Mouse (Mus musculus) neural tube, embryonic 11.5 days (tissue): Measurements from ENCODE around the gene Spa17. TPM values are rescaled to one million over a fixed set of nuclear protein-coding genes. Genes with fewer than 3 reads are reported as not detected.
A peak's percentile ranks its signal among the peaks of the same experiment; 100 is the strongest.

ENCODE experiments used
- ATAC-seq: fragments of 200-750 bp; cut with Nextera tagmentation; 2 replicates; pipeline ENCODE4 v1.8.0; 2017; ENCODE audit warnings: moderate number of reproducible peaks, mild to moderate bottlenecking, moderate TSS enrichment, moderate library complexity; ENCODE audit not compliant: insufficient read depth, low FRiP score, low TSS enrichment
- DNase-seq: peaks from one replicate; pipeline ENCODE4 v3.0.0-alpha.2; 2015; ENCODE audit warnings: low spot score
- H3K27ac ChIP-seq: fragments of 300-500 bp; sonication (generic); 2 replicates; pipeline ENCODE4 v1.5.1; 2014; ENCODE audit warnings: low read depth, mild to moderate bottlenecking, low read length
- H3K27me3 ChIP-seq: fragments of 300-500 bp; sonication (generic); 2 replicates; pipeline ENCODE4 v1.6.1; 2014; ENCODE audit warnings: mild to moderate bottlenecking, low read length, mixed read lengths; ENCODE audit not compliant: control insufficient read depth, insufficient read depth
- H3K36me3 ChIP-seq: fragments of 300-500 bp; sonication (generic); 2 replicates; pipeline ENCODE4 v1.6.1; 2014; ENCODE audit warnings: mild to moderate bottlenecking, low read length, moderate library complexity, mixed read lengths; ENCODE audit not compliant: control insufficient read depth, insufficient read depth
- H3K4me1 ChIP-seq: fragments of 300-500 bp; sonication (generic); 2 replicates; pipeline ENCODE4 v1.6.1; 2014; ENCODE audit warnings: low read length, mixed read lengths; ENCODE audit not compliant: control insufficient read depth, insufficient read depth
- H3K4me2 ChIP-seq: fragments of 300-500 bp; sonication (generic); 2 replicates; pipeline ENCODE4 v1.6.1; 2014; ENCODE audit warnings: low read depth, mild to moderate bottlenecking, moderate library complexity
- H3K4me3 ChIP-seq: fragments of 300-500 bp; sonication (generic); 2 replicates; pipeline ENCODE4 v1.5.1; 2014; ENCODE audit warnings: low read depth, low read length
- H3K9ac ChIP-seq: fragments of 300-500 bp; sonication (generic); 2 replicates; pipeline ENCODE4 v1.6.1; 2014; ENCODE audit warnings: mild to moderate bottlenecking, low read length
- H3K9me3 ChIP-seq: fragments of 300-500 bp; sonication (generic); 2 replicates; pipeline ENCODE4 v1.6.1; 2016; ENCODE audit warnings: low read length; ENCODE audit not compliant: control insufficient read depth
- WGBS: fragments of 180-500 bp; shearing (Covaris S2); extraction: QIAGEN DNeasy Blood & Tissue Kit; methylation state at CpG from one replicate; pipeline ENCODE4 v1.1.7; 2014; 5-methylcytosine and 5-hydroxymethylcytosine counted together
- polyA plus RNA-seq: library from polyadenylated mRNA; unstranded; fragments of >200 nt; fragmentation: Nextera tagmentation; extraction: Ambion mirVana; gene quantifications from 2 replicates; pipeline ENCODE4 v1.2.1, GENCODE M21; 2014

Gene Spa17
- polyA plus RNA-seq, 1 experiment from 2014 or later, result 13.3 TPM

- no peak for DNase-seq
- Histone ChIP-seq H3K4me2 (no peak overlapping the region), H3K9ac (no peak overlapping the region), H3K27me3 (no peaks in the 10 kb centered on the region), H3K4me1 (no peaks in the 10 kb centered on the region), H3K4me3 (no peak overlapping the region), H3K27ac (no peak overlapping the region), H3K36me3 (no peaks in the 10 kb centered on the region), H3K9me3 (no peaks in the 10 kb centered on the region)
- 91% methylated on average over 4 of the region's 4 CpGs for WGBS
- ATAC-seq, result no peak
These were observed 23.1 kb downstream of the Spa17 start for GRCm38 (mm10) chr9:37590381-37590780.

DNA sequence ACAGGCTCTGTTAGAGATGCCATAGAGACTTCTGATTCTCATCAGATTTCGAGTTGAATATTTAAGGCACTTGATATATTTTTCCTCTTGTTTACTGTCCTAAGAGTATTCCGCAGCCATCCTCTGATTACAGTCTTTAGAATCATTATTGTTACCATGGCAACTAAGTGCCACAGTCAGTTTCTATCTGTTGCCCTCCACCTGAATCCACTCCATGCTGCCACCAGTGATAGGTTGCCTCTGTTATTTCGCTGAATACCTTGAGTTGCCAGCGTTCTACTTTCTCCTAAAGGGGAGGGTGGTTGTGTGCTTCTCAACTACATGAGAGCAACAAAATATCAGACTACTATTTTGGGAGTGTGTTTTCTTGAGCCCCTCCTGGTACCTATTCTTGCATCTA is 26.8 kb downstream of the Spa17 start:
- Histone ChIP-seq H3K4me1 (no peaks in the 10 kb centered on the region), H3K27ac (no peak overlapping the region), H3K27me3 (no peaks in the 10 kb centered on the region), H3K9ac (no peak overlapping the region), H3K4me2 (no peak overlapping the region), H3K4me3 (no peak overlapping the region), H3K9me3 (no peaks in the 10 kb centered on the region), H3K36me3 (no peaks in the 10 kb centered on the region)
- no peak for ATAC-seq
- DNase-seq, result no peak
- 81% methylated on average over 4 of the region's 4 CpGs for WGBS

DNA sequence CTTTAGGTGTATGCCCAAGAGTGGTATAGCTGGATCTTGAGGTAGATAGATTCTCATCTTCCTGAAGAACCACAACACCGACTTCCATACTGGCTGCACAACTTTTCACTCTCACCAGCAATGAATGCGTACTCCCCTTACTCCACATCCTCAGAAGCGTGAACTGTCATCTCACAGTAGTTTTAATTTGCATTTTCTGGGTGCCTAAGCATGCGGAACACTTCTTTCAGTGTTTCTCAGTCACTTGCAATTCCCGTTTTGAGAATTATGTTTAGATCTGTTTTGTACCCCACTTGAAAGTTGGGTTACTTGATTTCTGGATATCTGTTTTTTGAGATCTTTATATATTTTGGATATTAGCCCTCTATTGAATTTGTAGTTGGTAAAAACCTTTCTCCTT is 29.9 kb downstream of the Spa17 start:
- H3K9ac ChIP-seq, result no peak overlapping the region
- H3K9me3 ChIP-seq, result no peaks in the 10 kb centered on the region
- ATAC-seq (no peak), DNase-seq (no peak)
- no peak overlapping the region for H3K4me3 ChIP-seq
- 87% methylated on average over 5 of the region's 5 CpGs for WGBS
- H3K27me3 ChIP-seq, result no peaks in the 10 kb centered on the region
- no peaks in the 10 kb centered on the region for H3K4me1 ChIP-seq
- no peak overlapping the region for H3K4me2 ChIP-seq
- no peaks in the 10 kb centered on the region for H3K36me3 ChIP-seq
- no peak overlapping the region for H3K27ac ChIP-seq

- Histone ChIP-seq H3K4me2 (no peak overlapping the region), H3K4me1 (0 out of 2 replicates have a peak, but pooled peaks cover 3% of the 10 kb centered on the region), H3K27ac (no peak overlapping the region), H3K27me3 (no peaks in the 10 kb centered on the region), H3K4me3 (no peak overlapping the region), H3K9ac (no peak overlapping the region), H3K36me3 (no peaks in the 10 kb centered on the region), H3K9me3 (no peaks in the 10 kb centered on the region)
- WGBS, result 30% methylated on average over 14 of the region's 14 CpGs
- peak; percentile 15 for DNase-seq
- peak; percentile 68; the same call in 1 of the 2 replicates for ATAC-seq
These were observed 37.0 kb downstream of the Spa17 start for GRCm38 (mm10) chr9:37576436-37576930.

DNA sequence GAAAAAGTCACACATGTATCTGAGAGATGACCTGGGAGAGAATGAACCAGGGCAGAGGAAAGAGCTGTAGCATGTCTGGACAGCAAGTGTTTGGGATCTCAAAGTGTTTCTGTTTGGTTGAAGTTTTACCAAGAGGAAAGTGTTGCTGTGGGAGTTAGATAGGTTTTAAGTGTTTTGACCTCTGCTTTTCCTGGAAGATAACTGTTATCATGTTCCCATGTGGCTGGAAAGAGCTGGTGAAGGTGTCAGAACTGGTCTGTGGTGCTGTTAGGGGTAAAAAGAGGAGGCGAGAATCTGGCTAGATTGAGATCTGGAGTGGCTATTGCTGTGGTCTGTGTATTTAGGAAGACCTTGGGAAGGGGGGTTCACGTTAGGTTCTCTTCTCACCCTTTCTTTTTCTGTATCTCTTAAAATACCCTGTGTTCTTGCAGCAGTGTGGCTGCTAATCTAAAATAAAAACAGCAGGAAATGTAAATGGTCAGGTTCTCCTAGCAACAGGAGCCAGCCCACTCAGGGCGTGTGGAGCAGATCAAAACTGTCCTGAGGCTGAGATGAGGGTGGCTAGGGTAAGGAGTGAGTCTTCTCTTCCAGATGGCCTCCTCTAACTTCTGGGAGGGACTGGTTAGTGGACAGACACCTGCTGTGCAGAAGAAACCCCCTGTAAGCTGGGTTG is 41.2 kb downstream of the Spa17 start:
- H3K27me3 ChIP-seq, result no peaks in the 10 kb centered on the region
- WGBS, result 71% methylated on average over 3 of the region's 3 CpGs

DNA sequence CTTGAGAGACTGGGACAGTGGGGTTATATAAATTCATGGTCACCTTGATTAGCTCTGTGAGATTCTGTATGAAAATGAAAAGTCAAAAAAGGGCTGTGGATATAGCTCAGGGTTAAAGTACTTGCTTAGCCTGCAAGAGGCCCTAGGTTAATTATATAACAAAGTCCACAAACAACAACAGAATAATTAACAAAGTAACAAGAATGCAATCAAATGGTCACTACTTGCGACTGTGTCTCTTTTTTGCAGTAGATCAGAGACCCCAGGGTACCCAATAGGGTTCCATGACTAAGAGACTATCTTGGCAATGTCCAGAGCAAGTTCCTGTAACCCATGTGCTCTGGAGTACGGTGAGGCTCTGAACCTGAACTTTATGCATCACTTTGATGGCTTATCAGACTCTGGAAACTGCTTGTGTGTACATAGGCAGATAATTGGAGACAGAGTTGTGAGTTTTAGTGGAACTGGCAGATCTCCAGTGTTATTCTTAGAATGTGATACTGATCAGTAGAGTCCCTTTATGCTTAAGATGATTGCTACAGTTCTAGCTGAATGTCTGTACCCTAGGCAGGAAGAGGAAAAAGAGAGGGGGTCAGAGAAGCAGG is 44.2 kb downstream of the Spa17 start:
- WGBS, result 86% methylated on average over 2 of the region's 2 CpGs
- H3K4me2 ChIP-seq, result no peak overlapping the region
- DNase-seq (no peak), ATAC-seq (no peak)
- H3K27ac ChIP-seq, result no peak overlapping the region
- no peak overlapping the region for H3K9ac ChIP-seq
- H3K9me3 ChIP-seq, result no peaks in the 10 kb centered on the region
- no peaks in the 10 kb centered on the region for H3K36me3 ChIP-seq
- H3K4me3 ChIP-seq, result no peak overlapping the region
- H3K4me1 ChIP-seq, result no peaks in the 10 kb centered on the region
- no peaks in the 10 kb centered on the region for H3K27me3 ChIP-seq

More for the DNA sequence above, 41.2 kb downstream of the Spa17 start:
- Histone ChIP-seq H3K4me3 (no peak overlapping the region), H3K4me1 (0 out of 2 replicates have a peak, but pooled peaks cover 3% of the 10 kb centered on the region), H3K36me3 (no peaks in the 10 kb centered on the region), H3K9ac (no peak overlapping the region), H3K9me3 (no peaks in the 10 kb centered on the region), H3K27ac (no peak overlapping the region), H3K4me2 (no peak overlapping the region)
- ATAC-seq (no peak), DNase-seq (no peak)

DNA sequence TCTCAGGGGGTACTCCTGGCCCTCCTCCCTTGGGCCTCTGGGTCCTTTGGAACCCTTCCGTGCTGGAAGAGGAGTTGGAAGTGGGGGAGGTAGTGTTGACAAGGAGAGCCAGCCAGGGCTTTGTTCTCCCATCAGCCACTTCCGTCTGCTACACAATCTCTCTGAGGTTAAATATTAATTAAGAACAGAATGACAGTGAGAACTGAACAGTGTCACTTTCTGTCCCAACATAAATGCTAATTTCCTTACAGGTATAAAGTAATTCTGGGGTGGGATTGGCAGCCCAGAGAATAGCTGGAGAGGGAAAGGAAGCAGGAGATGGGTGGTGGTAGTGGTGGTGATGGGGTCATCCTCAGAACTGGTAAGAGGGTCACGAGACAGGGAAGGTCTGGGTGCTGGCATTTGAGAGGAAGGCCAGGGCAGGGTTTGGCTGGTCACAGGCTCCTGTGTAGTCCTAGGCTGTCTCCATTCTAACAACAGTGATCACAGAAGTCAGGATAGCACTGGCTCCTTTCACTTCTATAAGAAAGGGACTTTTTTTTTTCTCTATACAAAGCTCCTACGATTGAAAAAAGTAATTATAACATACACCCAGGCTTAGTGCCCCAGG is 44.8 kb downstream of the Spa17 start:
- no peaks in the 10 kb centered on the region for H3K4me1 ChIP-seq
- H3K27ac ChIP-seq, result no peak overlapping the region
- H3K9me3 ChIP-seq, result no peaks in the 10 kb centered on the region
- ATAC-seq (no peak), DNase-seq (no peak)
- H3K4me2 ChIP-seq, result no peak overlapping the region
- no peak overlapping the region for H3K9ac ChIP-seq
- no peaks in the 10 kb centered on the region for H3K36me3 ChIP-seq
- H3K27me3 ChIP-seq, result no peaks in the 10 kb centered on the region
- no peak overlapping the region for H3K4me3 ChIP-seq
- 42% methylated on average over 4 of the region's 4 CpGs for WGBS

GRCm38 (mm10) chr9:37567892-37568604 is 45.5 kb downstream of the Spa17 start:
- Histone ChIP-seq H3K27ac (no peak overlapping the region), H3K9me3 (no peaks in the 10 kb centered on the region), H3K4me3 (no peak overlapping the region), H3K36me3 (no peaks in the 10 kb centered on the region), H3K4me2 (no peak overlapping the region), H3K27me3 (no peaks in the 10 kb centered on the region), H3K4me1 (no peaks in the 10 kb centered on the region), H3K9ac (no peak overlapping the region)
- DNase-seq (no peak), ATAC-seq (no peak)
- 39% methylated on average over 15 of the region's 15 CpGs for WGBS
